Mouse (Mus musculus) stomach, embryonic 14.5 days (tissue): ENCODE data around the gene Fndc8. TPM values are rescaled to one million over a fixed set of nuclear protein-coding genes. Genes with fewer than 3 reads are reported as not detected.
"Not testable (repeated sequence)": the region's sequence is repeated elsewhere in the genome, so short reads cannot be mapped to it uniquely, and the experiment has no call there.

Source experiments
- ATAC-seq: fragments of 200-750 bp; cut with Nextera tagmentation; 2 replicates; pipeline ENCODE4 v1.8.0; 2017; ENCODE audit warnings: low read depth, moderate TSS enrichment; ENCODE audit not compliant: insufficient number of reproducible peaks, insufficient read depth, low FRiP score
- H3K27ac ChIP-seq: fragments of 300-500 bp; sonication (generic); 2 replicates; pipeline ENCODE4 v1.5.1; 2014; ENCODE audit warnings: mild to moderate bottlenecking, low read length, moderate library complexity, mixed read lengths
- H3K27me3 ChIP-seq: fragments of 300-500 bp; sonication (generic); 2 replicates; pipeline ENCODE4 v1.6.1; 2014; ENCODE audit warnings: low read length, control low read depth, mixed read lengths; ENCODE audit not compliant: control insufficient read depth, insufficient read depth
- H3K36me3 ChIP-seq: fragments of 300-500 bp; sonication (generic); 2 replicates; pipeline ENCODE4 v1.6.1; 2014; ENCODE audit warnings: mild to moderate bottlenecking, control low read depth, low read length, moderate library complexity, mixed read lengths; ENCODE audit not compliant: control insufficient read depth, insufficient read depth
- H3K4me1 ChIP-seq: fragments of 300-500 bp; sonication (generic); 2 replicates; pipeline ENCODE4 v1.6.1; 2014; ENCODE audit warnings: low read length, control low read depth, mixed read lengths; ENCODE audit not compliant: control insufficient read depth, insufficient read depth
- H3K4me2 ChIP-seq: fragments of 300-500 bp; sonication (generic); replicated peaks from 2 replicates; pipeline ENCODE4 v1.6.1; 2014; ENCODE audit warnings: low read depth, low read length, control low read depth
- H3K4me3 ChIP-seq: fragments of 300-500 bp; sonication (generic); 2 replicates; pipeline ENCODE4 v1.5.1; 2014; ENCODE audit warnings: low read depth, low read length, control low read depth
- H3K9ac ChIP-seq: fragments of 300-500 bp; sonication (generic); replicated peaks from 2 replicates; pipeline ENCODE4 v1.6.1; 2014; ENCODE audit warnings: low read depth, mild to moderate bottlenecking, control low read depth, low read length, moderate library complexity, mixed read lengths
- H3K9me3 ChIP-seq: fragments of 300-500 bp; sonication (generic); 2 replicates; pipeline ENCODE4 v1.6.1; 2016; ENCODE audit warnings: low read depth, low read length, control low read depth; ENCODE audit not compliant: control insufficient read depth
- WGBS: fragments of 180-500 bp; shearing (Covaris S2); extraction: QIAGEN DNeasy Blood & Tissue Kit; methylation state at CpG from one replicate; pipeline ENCODE4 v1.1.7; 2014; 5-methylcytosine and 5-hydroxymethylcytosine counted together
- polyA plus RNA-seq: library from polyadenylated mRNA; unstranded; fragments of >200 nt; fragmentation: Nextera tagmentation; extraction: Ambion mirVana; gene quantifications from 2 replicates; pipeline ENCODE4 v1.2.1, GENCODE M21; 2014

The Fndc8 gene
- polyA plus RNA-seq, 1 experiment from 2014 or later, result 0.12 TPM

DNA sequence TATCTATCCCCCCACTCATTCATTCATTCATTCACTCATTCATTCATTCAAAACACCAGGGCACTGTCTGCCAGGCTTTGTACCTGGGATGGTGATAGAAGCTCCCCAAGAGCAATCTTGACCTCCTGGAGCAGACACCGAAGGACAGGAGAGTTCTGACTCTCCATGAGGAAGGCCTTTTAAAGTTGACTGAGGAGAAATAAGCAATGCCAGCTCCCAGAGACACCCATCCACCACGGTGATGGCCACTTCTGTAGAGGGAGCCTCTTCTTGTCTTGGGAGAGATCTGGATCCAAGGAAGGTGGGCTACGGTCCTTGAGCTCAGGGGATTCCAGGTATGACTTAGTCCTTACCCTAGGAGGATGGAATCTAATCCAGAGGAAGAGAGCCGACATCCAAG is 18.3 kb downstream of the Fndc8 start, which contains the start of gene Unc45b:
Gene Unc45b, plus strand, starts transcription at position 301 of the 400 bp plus-strand sequence.
- ATAC-seq, result no peak
- H3K4me2 ChIP-seq, result no peak within 1 kb of the TSS
- WGBS, result 86% methylated on average over 4 of the region's 4 CpGs

DNA sequence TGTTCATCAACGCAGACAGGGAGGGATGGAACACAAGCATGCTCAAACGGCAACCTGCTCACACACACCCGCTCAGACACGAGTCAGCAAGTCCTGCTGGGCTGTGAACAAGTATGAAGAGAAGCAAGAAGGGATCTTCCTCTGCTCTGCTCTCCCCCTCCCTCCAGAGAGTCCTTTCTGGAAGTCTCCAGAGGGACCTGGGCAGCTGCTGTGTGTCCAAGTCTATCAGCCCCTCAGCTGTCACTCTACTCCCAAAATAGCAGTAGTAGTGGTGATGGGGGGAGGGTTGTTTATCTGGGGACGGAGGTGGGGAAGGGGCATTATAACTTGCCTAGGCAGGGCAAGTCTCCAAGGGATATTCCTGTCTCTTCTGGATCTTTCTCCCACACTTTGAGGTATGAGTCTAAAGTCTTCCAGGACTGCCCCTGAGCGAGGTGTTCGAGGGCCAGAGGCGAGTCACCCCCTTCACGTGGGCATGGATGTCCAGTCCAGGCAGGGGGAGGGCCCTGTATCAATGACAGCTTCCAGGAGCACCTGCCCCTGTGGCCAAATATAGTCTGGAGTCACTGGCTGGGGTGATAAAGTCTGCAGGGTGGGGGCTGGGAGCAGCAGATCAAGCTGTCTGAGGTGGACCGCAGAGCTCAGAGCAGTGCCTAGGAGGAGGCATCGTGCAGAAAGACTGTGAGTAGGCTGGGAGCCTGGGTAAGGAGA is 18.9 kb downstream of the Fndc8 start:
- Histone ChIP-seq H3K9ac (no peak overlapping the region), H3K4me1 (peaks cover 7% of the 10 kb centered on the region; the same call in 1 of the 2 replicates), H3K9me3 (no peaks in the 10 kb centered on the region), H3K4me3 (no peak overlapping the region), H3K36me3 (no peaks in the 10 kb centered on the region; the same call in none of the 2 replicates), H3K4me2 (no peak overlapping the region), H3K27ac (no peak overlapping the region), H3K27me3 (no peaks in the 10 kb centered on the region)
- no peak for ATAC-seq
- 65% methylated on average over 11 of the region's 11 CpGs for WGBS

More for the DNA sequence above, 18.3 kb downstream of the Fndc8 start, which contains the start of gene Unc45b:
- no peak within 1 kb of the TSS for H3K4me3 ChIP-seq
- peaks cover 6% of the 10 kb centered on the region for H3K36me3 ChIP-seq
- H3K27ac ChIP-seq, result no peak within 1 kb of the TSS
- no peak within 1 kb of the TSS for H3K9ac ChIP-seq
- H3K9me3 ChIP-seq, result no peaks in the 10 kb centered on the region
- no peaks in the 10 kb centered on the region for H3K27me3 ChIP-seq
- H3K4me1 ChIP-seq, result peaks cover 7% of the 10 kb centered on the region; the same call in 1 of the 2 replicates

DNA sequence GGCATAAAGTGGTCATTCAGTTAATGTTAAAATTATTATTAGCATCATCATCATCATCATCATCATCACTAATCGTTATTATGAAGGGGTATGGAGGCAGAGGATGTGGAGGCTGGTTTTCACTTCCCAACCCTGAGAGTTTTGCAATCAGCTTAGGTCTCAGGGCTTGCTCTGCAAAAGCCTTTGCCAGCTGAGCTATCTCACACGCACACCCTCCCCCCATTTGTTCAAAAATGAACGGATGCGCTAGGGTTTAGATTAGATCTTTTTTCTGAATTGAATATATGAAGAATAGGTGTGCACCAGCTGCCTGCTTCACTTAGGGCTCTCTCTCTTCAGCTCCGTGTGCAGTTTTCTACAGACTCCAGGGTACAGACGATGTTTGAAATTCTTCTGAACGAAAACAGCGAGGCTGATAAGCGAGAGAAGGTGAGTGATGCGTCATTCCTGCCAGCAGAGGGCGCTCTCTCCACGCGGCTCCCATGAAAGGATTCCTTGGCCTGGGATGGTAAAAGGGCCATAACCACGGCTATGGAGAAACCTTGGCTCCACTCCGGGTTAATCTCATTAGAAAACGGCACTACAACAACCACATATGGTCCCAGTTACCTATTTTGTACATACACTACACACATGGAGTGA is 22.9 kb downstream of the Fndc8 start:
- H3K4me3 ChIP-seq, result no peak overlapping the region
- H3K9me3 ChIP-seq, result no peaks in the 10 kb centered on the region
- no peak overlapping the region for H3K9ac ChIP-seq
- no peaks in the 10 kb centered on the region for H3K27me3 ChIP-seq
- H3K36me3 ChIP-seq, result no peaks in the 10 kb centered on the region
- no peak overlapping the region; the same call in 1 of the 2 replicates for H3K4me2 ChIP-seq
- H3K4me1 ChIP-seq, result no peaks in the 10 kb centered on the region
- 9% methylated on average over 16 of the region's 16 CpGs for WGBS
- no peak overlapping the region for H3K27ac ChIP-seq
- no peak for ATAC-seq

GRCm38 (mm10) chr11:82920768-82921167 is 28.8 kb downstream of the Fndc8 start:
- H3K4me3 ChIP-seq, result no peak overlapping the region
- WGBS, result 37% methylated on average over 10 of the region's 10 CpGs
- no peak overlapping the region for H3K27ac ChIP-seq
- no peaks in the 10 kb centered on the region for H3K4me1 ChIP-seq
- H3K36me3 ChIP-seq, result no peaks in the 10 kb centered on the region
- ATAC-seq, result no peak
- no peaks in the 10 kb centered on the region for H3K9me3 ChIP-seq
- H3K27me3 ChIP-seq, result no peaks in the 10 kb centered on the region
- H3K4me2 ChIP-seq, result no peak overlapping the region
- no peak overlapping the region for H3K9ac ChIP-seq

- no peak for ATAC-seq
- Histone ChIP-seq H3K27ac (no peak overlapping the region), H3K4me2 (no peak overlapping the region), H3K4me1 (no peaks in the 10 kb centered on the region), H3K4me3 (no peak overlapping the region), H3K36me3 (no peaks in the 10 kb centered on the region), H3K9me3 (no peaks in the 10 kb centered on the region), H3K27me3 (no peaks in the 10 kb centered on the region), H3K9ac (no peak overlapping the region)
- WGBS, result 68% methylated on average over 4 of the region's 4 CpGs
These were observed 29.8 kb downstream of the Fndc8 start for GRCm38 (mm10) chr11:82921691-82922090.

DNA sequence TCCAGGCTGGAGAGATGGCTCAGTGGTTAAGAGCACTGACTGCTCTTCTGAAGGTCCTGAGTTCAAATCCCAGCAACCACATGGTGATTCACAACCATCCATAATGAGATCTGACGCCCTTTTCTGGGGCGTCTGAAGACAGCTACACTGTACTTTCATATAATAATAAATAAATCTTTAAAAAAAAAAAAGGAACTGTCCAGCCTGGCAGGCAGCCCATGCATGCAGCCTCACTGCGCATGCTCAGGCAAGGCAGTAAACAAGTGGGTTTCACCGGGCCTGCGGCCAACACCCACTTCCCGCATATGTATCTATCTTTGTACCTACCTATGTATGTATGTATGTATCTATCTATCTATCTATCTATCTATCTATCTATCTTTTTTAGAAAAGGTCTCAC is 32.0 kb downstream of the Fndc8 start:
- not testable (repeated sequence) for H3K36me3 ChIP-seq, ATAC-seq, H3K9me3 ChIP-seq, H3K4me3 ChIP-seq, H3K4me1 ChIP-seq, H3K9ac ChIP-seq, H3K27ac ChIP-seq, H3K27me3 ChIP-seq, H3K4me2 ChIP-seq
- 71% methylated on average over 6 of the region's 6 CpGs for WGBS

DNA sequence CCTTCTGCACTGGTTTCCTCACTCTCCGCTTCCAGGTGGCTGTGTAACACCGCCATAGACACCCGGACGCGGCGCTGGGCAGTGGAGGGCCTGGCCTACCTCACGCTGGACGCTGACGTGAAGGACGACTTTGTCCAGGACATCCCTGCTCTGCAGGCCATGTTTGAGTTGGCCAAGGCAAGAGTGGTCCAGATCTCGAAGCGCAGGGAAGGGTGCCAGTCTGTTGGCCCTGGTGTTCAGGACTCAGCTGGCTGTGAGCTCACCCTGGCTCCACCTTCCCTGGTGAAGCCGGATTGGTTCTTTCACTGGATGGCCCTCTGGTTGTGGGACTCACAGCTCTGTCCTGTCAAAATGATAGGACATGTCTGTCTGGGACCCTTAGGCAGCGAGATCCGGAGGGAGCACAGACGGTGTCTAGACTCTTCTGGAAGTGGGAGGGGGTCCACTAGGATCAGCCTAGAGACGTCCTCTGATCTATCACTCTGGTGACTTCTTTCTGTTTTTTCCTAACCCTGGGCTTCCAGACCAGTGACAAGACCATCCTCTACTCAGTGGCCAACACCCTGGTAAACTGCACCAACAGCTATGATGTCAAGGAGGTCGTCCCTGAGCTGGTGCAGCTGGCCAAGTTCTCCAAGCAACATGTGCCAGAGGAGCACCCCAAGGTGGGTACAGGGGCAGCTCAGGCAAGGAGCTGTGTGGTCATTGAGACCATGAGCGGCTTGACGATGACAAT is 37.1 kb downstream of the Fndc8 start:
- H3K36me3 ChIP-seq, result no peaks in the 10 kb centered on the region
- peaks cover 24% of the 10 kb centered on the region; the same call in 1 of the 2 replicates for H3K27me3 ChIP-seq
- H3K4me3 ChIP-seq, result no peak overlapping the region
- no peaks in the 10 kb centered on the region for H3K9me3 ChIP-seq
- no peaks in the 10 kb centered on the region for H3K4me1 ChIP-seq
- 30% methylated on average over 20 of the region's 20 CpGs for WGBS
- H3K9ac ChIP-seq, result no peak overlapping the region
- no peak overlapping the region for H3K4me2 ChIP-seq
- no peak for ATAC-seq
- no peak overlapping the region for H3K27ac ChIP-seq

- H3K9me3 ChIP-seq, result no peaks in the 10 kb centered on the region
- no peak overlapping the region for H3K27ac ChIP-seq
- H3K27me3 ChIP-seq, result peaks cover 30% of the 10 kb centered on the region
- H3K9ac ChIP-seq, result no peak overlapping the region
- no peaks in the 10 kb centered on the region for H3K4me1 ChIP-seq
- no peaks in the 10 kb centered on the region for H3K36me3 ChIP-seq
- H3K4me2 ChIP-seq, result no peak overlapping the region
- 47% methylated on average over 3 of the region's 3 CpGs for WGBS
- H3K4me3 ChIP-seq, result no peak overlapping the region
- no peak for ATAC-seq
These were observed 37.7 kb downstream of the Fndc8 start for GRCm38 (mm10) chr11:82929633-82929950.
